Mouse (Mus musculus) lung, postnatal 4 days (tissue): ENCODE data around the gene Nfe2.

Experiments
- DNase-seq, 2 experiments: peaks; one replicate each; pipeline ENCODE4 v3.0.0; 2021

The Nfe2 gene

GRCm38 (mm10) chr15:103257790-103258728 lies at the start of gene Nfe2:
Nfe2 (minus strand) TSS chr15:103258403.
- peak; percentile 90 to 94 for DNase-seq

GRCm38 (mm10) chr15:103307125-103307524 lies 48.9 kb upstream of the Nfe2 start:
- peak; percentile 89 to 95 for DNase-seq

GRCm38 (mm10) chr15:103305792-103306645 lies 47.8 kb upstream of the Nfe2 start:
- no peak for DNase-seq

- peak; percentile 97 to 98 for DNase-seq
Measured at GRCm38 (mm10) chr15:103305070-103305678, 47.0 kb upstream of the Nfe2 start.

- no peak for DNase-seq
Measured at GRCm38 (mm10) chr15:103304616-103304969, 46.4 kb upstream of the Nfe2 start.

GRCm38 (mm10) chr15:103303916-103304615 lies 45.9 kb upstream of the Nfe2 start:
- no peak for DNase-seq

GRCm38 (mm10) chr15:103302341-103303021 lies 44.3 kb upstream of the Nfe2 start:
- DNase-seq = no peak

GRCm38 (mm10) chr15:103301547-103302340 lies 43.5 kb upstream of the Nfe2 start:
- DNase-seq = no peak

GRCm38 (mm10) chr15:103301046-103301445 lies 42.8 kb upstream of the Nfe2 start:
- no peak for DNase-seq

- no peak for DNase-seq
Measured at GRCm38 (mm10) chr15:103300560-103300959, 42.4 kb upstream of the Nfe2 start.

GRCm38 (mm10) chr15:103300067-103300471 lies 41.9 kb upstream of the Nfe2 start:
- DNase-seq = no peak

GRCm38 (mm10) chr15:103299644-103300043 lies 41.4 kb upstream of the Nfe2 start:
- DNase-seq = no peak

- DNase-seq = peak in 1 of 2 experiments; percentile 71
Measured at GRCm38 (mm10) chr15:103298861-103299616, 40.8 kb upstream of the Nfe2 start.

GRCm38 (mm10) chr15:103298026-103298425 lies 39.8 kb upstream of the Nfe2 start:
- DNase-seq = no peak

- no peak for DNase-seq
Measured at GRCm38 (mm10) chr15:103297313-103297712, 39.1 kb upstream of the Nfe2 start.

- no peak for DNase-seq
Measured at GRCm38 (mm10) chr15:103295851-103296250, 37.6 kb upstream of the Nfe2 start.

GRCm38 (mm10) chr15:103294649-103295048 lies 36.4 kb upstream of the Nfe2 start:
- DNase-seq = no peak

GRCm38 (mm10) chr15:103293375-103293774 lies 35.2 kb upstream of the Nfe2 start:
- DNase-seq = no peak

- no peak for DNase-seq
Measured at GRCm38 (mm10) chr15:103292673-103293345, 34.6 kb upstream of the Nfe2 start.

GRCm38 (mm10) chr15:103290843-103291242 lies 32.6 kb upstream of the Nfe2 start:
- DNase-seq = no peak
